Mouse (Mus musculus): Measurements from ENCODE around the gene Ncoa3. TPM values are rescaled to one million over a fixed set of nuclear protein-coding genes. Genes with fewer than 3 reads are reported as not detected.

The Ncoa3 gene
- polyA plus RNA-seq, 1 experiment from 2014 or later: 16.6 TPM

GRCm38 (mm10) chr2:166069164-166069563 lies 76.7 kb downstream of the Ncoa3 start:
- H3K9ac ChIP-seq: no peak overlapping the region
- H3K4me2 ChIP-seq (replicated peaks): no peak overlapping the region
- H3K4me3 ChIP-seq: no peak overlapping the region
- no peaks in the 10 kb centered on the region for H3K27me3 ChIP-seq
- no peaks in the 10 kb centered on the region for H3K9me3 ChIP-seq
- H3K36me3 ChIP-seq: peaks cover 62% of the 10 kb centered on the region
- no peaks in the 10 kb centered on the region for H3K4me1 ChIP-seq
- 85% methylated on average over 5 of the region's 5 CpGs for WGBS
- ATAC-seq (ENCODE audit: insufficient number of reproducible peaks, insufficient read depth, low FRiP score, low TSS enrichment): no peak
- no peak overlapping the region for H3K27ac ChIP-seq

GRCm38 (mm10) chr2:166069738-166070137 lies 77.3 kb downstream of the Ncoa3 start:
- no peaks in the 10 kb centered on the region for H3K4me1 ChIP-seq
- no peak overlapping the region for H3K4me2 ChIP-seq (replicated peaks)
- no peak for ATAC-seq (ENCODE audit: insufficient number of reproducible peaks, insufficient read depth, low FRiP score, low TSS enrichment)
- H3K4me3 ChIP-seq: no peak overlapping the region
- H3K9ac ChIP-seq: no peak overlapping the region
- no peaks in the 10 kb centered on the region for H3K9me3 ChIP-seq
- 94% methylated on average over 7 of the region's 7 CpGs for WGBS
- peaks cover 67% of the 10 kb centered on the region for H3K36me3 ChIP-seq
- H3K27me3 ChIP-seq: no peaks in the 10 kb centered on the region
- no peak overlapping the region for H3K27ac ChIP-seq

- H3K27me3 ChIP-seq: no peaks in the 10 kb centered on the region
- H3K36me3 ChIP-seq: peaks cover 58% of the 10 kb centered on the region
- H3K27ac ChIP-seq: 0 out of 2 replicates have a peak overlapping the region, but pooled peaks have one; percentile 42
- H3K9ac ChIP-seq: no peak overlapping the region
- no peaks in the 10 kb centered on the region for H3K4me1 ChIP-seq
- 82% methylated on average over 5 of the region's 5 CpGs for WGBS
- H3K9me3 ChIP-seq: no peaks in the 10 kb centered on the region
- ATAC-seq (ENCODE audit: insufficient number of reproducible peaks, insufficient read depth, low FRiP score, low TSS enrichment): no peak
- H3K4me3 ChIP-seq: no peak overlapping the region
- no peak overlapping the region for H3K4me2 ChIP-seq (replicated peaks)
These were observed 79.0 kb downstream of the Ncoa3 start for GRCm38 (mm10) chr2:166071481-166071880.

- peaks cover 54% of the 10 kb centered on the region for H3K36me3 ChIP-seq
- ATAC-seq (ENCODE audit: insufficient number of reproducible peaks, insufficient read depth, low FRiP score, low TSS enrichment): no peak
These were observed 79.5 kb downstream of the Ncoa3 start for GRCm38 (mm10) chr2:166071889-166072288.

GRCm38 (mm10) chr2:166073082-166073481 lies 80.6 kb downstream of the Ncoa3 start:
- H3K9ac ChIP-seq: no peak overlapping the region
- no peaks in the 10 kb centered on the region for H3K9me3 ChIP-seq
- no peak overlapping the region for H3K27ac ChIP-seq
- peaks cover 60% of the 10 kb centered on the region for H3K36me3 ChIP-seq
- no peak overlapping the region for H3K4me2 ChIP-seq (replicated peaks)
- whole genome bisulfite sequencing: 79% methylated on average over 10 of the region's 10 CpGs
- no peaks in the 10 kb centered on the region for H3K27me3 ChIP-seq
- H3K4me1 ChIP-seq: no peaks in the 10 kb centered on the region
- no peak overlapping the region for H3K4me3 ChIP-seq
- no peak for ATAC-seq (ENCODE audit: insufficient number of reproducible peaks, insufficient read depth, low FRiP score, low TSS enrichment)

More at GRCm38 (mm10) chr2:166071889-166072288, 79.5 kb downstream of the Ncoa3 start:
- Histone ChIP-seq H3K4me1 (no peaks in the 10 kb centered on the region), H3K9ac (no peak overlapping the region), H3K4me3 (no peak overlapping the region), H3K9me3 (no peaks in the 10 kb centered on the region), H3K4me2 (replicated peaks) (no peak overlapping the region), H3K27ac (no peak overlapping the region), H3K27me3 (no peaks in the 10 kb centered on the region)
- WGBS: 77% methylated on average over 9 of the region's 9 CpGs

- Histone ChIP-seq H3K36me3 (peaks cover 66% of the 10 kb centered on the region), H3K27me3 (no peaks in the 10 kb centered on the region), H3K4me3 (no peak overlapping the region), H3K4me1 (no peaks in the 10 kb centered on the region), H3K9ac (no peak overlapping the region), H3K9me3 (no peaks in the 10 kb centered on the region), H3K4me2 (replicated peaks) (no peak overlapping the region), H3K27ac (peak overlapping the region; percentile 5; the same call in 1 of the 2 replicates)
- ATAC-seq (ENCODE audit: insufficient number of reproducible peaks, insufficient read depth, low FRiP score, low TSS enrichment): no peak
- WGBS: 59% methylated on average over 6 of the region's 6 CpGs
These were observed 81.9 kb downstream of the Ncoa3 start for GRCm38 (mm10) chr2:166074322-166074721.

GRCm38 (mm10) chr2:166077371-166077770 lies 84.9 kb downstream of the Ncoa3 start:
- Histone ChIP-seq H3K4me2 (replicated peaks) (no peak overlapping the region), H3K27me3 (no peaks in the 10 kb centered on the region), H3K27ac (no peak overlapping the region), H3K9ac (no peak overlapping the region), H3K4me3 (no peak overlapping the region), H3K36me3 (peaks cover 71% of the 10 kb centered on the region), H3K9me3 (no peaks in the 10 kb centered on the region), H3K4me1 (no peaks in the 10 kb centered on the region)
- no peak for ATAC-seq (ENCODE audit: insufficient number of reproducible peaks, insufficient read depth, low FRiP score, low TSS enrichment)
- 90% methylated on average over 9 of the region's 9 CpGs for WGBS

- Histone ChIP-seq H3K36me3 (peaks cover 74% of the 10 kb centered on the region), H3K4me3 (no peak overlapping the region), H3K9ac (no peak overlapping the region), H3K4me1 (no peaks in the 10 kb centered on the region), H3K4me2 (replicated peaks) (no peak overlapping the region), H3K27ac (no peak overlapping the region), H3K27me3 (no peaks in the 10 kb centered on the region), H3K9me3 (no peaks in the 10 kb centered on the region)
- WGBS: 90% methylated on average over 14 of the region's 14 CpGs
- ATAC-seq (ENCODE audit: insufficient number of reproducible peaks, insufficient read depth, low FRiP score, low TSS enrichment): no peak
These were observed 86.8 kb downstream of the Ncoa3 start for GRCm38 (mm10) chr2:166079231-166079630.

GRCm38 (mm10) chr2:166079961-166080885 lies 87.8 kb downstream of the Ncoa3 start:
- Histone ChIP-seq H3K4me3 (no peak overlapping the region), H3K4me2 (replicated peaks) (no peak overlapping the region), H3K27me3 (no peaks in the 10 kb centered on the region), H3K4me1 (no peaks in the 10 kb centered on the region), H3K27ac (0 out of 2 replicates have a peak overlapping the region, but pooled peaks have one; percentile 2), H3K9me3 (no peaks in the 10 kb centered on the region), H3K9ac (no peak overlapping the region), H3K36me3 (peaks cover 78% of the 10 kb centered on the region)
- ATAC-seq (ENCODE audit: insufficient number of reproducible peaks, insufficient read depth, low FRiP score, low TSS enrichment): no peak
- 60% methylated on average over 17 of the region's 17 CpGs for WGBS

- no peak overlapping the region for H3K4me3 ChIP-seq
- WGBS: 89% methylated on average over 21 of the region's 21 CpGs
- no peaks in the 10 kb centered on the region for H3K4me1 ChIP-seq
- no peaks in the 10 kb centered on the region for H3K27me3 ChIP-seq
- H3K4me2 ChIP-seq (replicated peaks): no peak overlapping the region
- H3K36me3 ChIP-seq: peaks cover 87% of the 10 kb centered on the region
- H3K9ac ChIP-seq: no peak overlapping the region
- no peak for ATAC-seq (ENCODE audit: insufficient number of reproducible peaks, insufficient read depth, low FRiP score, low TSS enrichment)
- 0 out of 2 replicates have a peak overlapping the region, but pooled peaks have one; percentile 2 for H3K27ac ChIP-seq
- H3K9me3 ChIP-seq: no peaks in the 10 kb centered on the region
These were observed 88.7 kb downstream of the Ncoa3 start for GRCm38 (mm10) chr2:166080967-166081750.

- WGBS: 67% methylated on average over 5 of the region's 5 CpGs
These were observed 89.8 kb downstream of the Ncoa3 start for GRCm38 (mm10) chr2:166082193-166082592.

More at GRCm38 (mm10) chr2:166082193-166082592, 89.8 kb downstream of the Ncoa3 start:
- H3K4me2 ChIP-seq (replicated peaks): no peak overlapping the region
- no peaks in the 10 kb centered on the region for H3K9me3 ChIP-seq
- H3K9ac ChIP-seq: no peak overlapping the region
- H3K4me3 ChIP-seq: no peak overlapping the region
- no peak for ATAC-seq (ENCODE audit: insufficient number of reproducible peaks, insufficient read depth, low FRiP score, low TSS enrichment)
- peak overlapping the region; percentile 7; the same call in 1 of the 2 replicates for H3K27ac ChIP-seq
- peaks cover 96% of the 10 kb centered on the region for H3K36me3 ChIP-seq
- no peaks in the 10 kb centered on the region for H3K27me3 ChIP-seq
- no peaks in the 10 kb centered on the region for H3K4me1 ChIP-seq
